Mouse (Mus musculus): ENCODE results near the gene Ccdc86. TPM values are rescaled to one million over a fixed set of nuclear protein-coding genes. Genes with fewer than 3 reads are reported as not detected.

Gene Ccdc86
- polyA plus RNA-seq, 1 experiment from 2014 or later, result 32.4 TPM

- Histone ChIP-seq H3K4me1 (replicated peaks; ENCODE audit: control insufficient read depth, insufficient read depth, low read length) (peaks cover 6% of the 10 kb centered on the region), H3K27ac (ENCODE audit: low read depth) (no peak overlapping the region), H3K9me3 (ENCODE audit: control insufficient read depth, low read length) (no peaks in the 10 kb centered on the region), H3K9ac (ENCODE audit: low read length) (no peak overlapping the region), H3K4me2 (ENCODE audit: low read length) (peak overlapping the region; percentile 29), H3K4me3 (ENCODE audit: low read depth, low read length) (no peak overlapping the region), H3K36me3 (ENCODE audit: control insufficient read depth, insufficient read depth, low read length) (no peaks in the 10 kb centered on the region), H3K27me3 (replicated peaks; ENCODE audit: control insufficient read depth, insufficient read depth, low read length) (no peaks in the 10 kb centered on the region)
- ATAC-seq (replicated peaks; ENCODE audit: low FRiP score, low TSS enrichment, low read depth) (no peak; the same call in 1 of the 2 replicates), DNase-seq (ENCODE audit: low spot score) (peak; percentile 78)
- 16% methylated on average over 18 of the region's 18 CpGs for WGBS
Observed at GRCm38 (mm10) chr19:10979184-10980168, 30.4 kb upstream of the Ccdc86 start.

- no peak for DNase-seq (ENCODE audit: low spot score)
- ATAC-seq (replicated peaks; ENCODE audit: low FRiP score, low TSS enrichment, low read depth), result no peak
- H3K4me2 ChIP-seq (ENCODE audit: low read length), result no peak overlapping the region
- H3K9me3 ChIP-seq (ENCODE audit: control insufficient read depth, low read length), result no peaks in the 10 kb centered on the region; the same call in 1 of the 2 replicates
- H3K9ac ChIP-seq (ENCODE audit: low read length), result no peak overlapping the region
- 42% methylated on average over 4 of the region's 4 CpGs for WGBS
- peaks cover 20% of the 10 kb centered on the region for H3K4me1 ChIP-seq (replicated peaks; ENCODE audit: control insufficient read depth, insufficient read depth, low read length)
- H3K4me3 ChIP-seq (ENCODE audit: low read depth, low read length), result no peak overlapping the region
- H3K27ac ChIP-seq (ENCODE audit: low read depth), result no peak overlapping the region
- no peaks in the 10 kb centered on the region for H3K27me3 ChIP-seq (replicated peaks; ENCODE audit: control insufficient read depth, insufficient read depth, low read length)
- no peaks in the 10 kb centered on the region for H3K36me3 ChIP-seq (ENCODE audit: control insufficient read depth, insufficient read depth, low read length)
Observed at GRCm38 (mm10) chr19:10976318-10976717, 27.3 kb upstream of the Ccdc86 start.

GRCm38 (mm10) chr19:10975187-10975586 is 26.1 kb upstream of the Ccdc86 start:
- Histone ChIP-seq H3K9ac (ENCODE audit: low read length) (no peak overlapping the region), H3K36me3 (ENCODE audit: control insufficient read depth, insufficient read depth, low read length) (no peaks in the 10 kb centered on the region), H3K27me3 (replicated peaks; ENCODE audit: control insufficient read depth, insufficient read depth, low read length) (no peaks in the 10 kb centered on the region), H3K4me1 (replicated peaks; ENCODE audit: control insufficient read depth, insufficient read depth, low read length) (peaks cover 20% of the 10 kb centered on the region), H3K4me2 (ENCODE audit: low read length) (no peak overlapping the region), H3K27ac (ENCODE audit: low read depth) (peak overlapping the region; percentile 79), H3K9me3 (ENCODE audit: control insufficient read depth, low read length) (no peaks in the 10 kb centered on the region; the same call in 1 of the 2 replicates), H3K4me3 (ENCODE audit: low read depth, low read length) (no peak overlapping the region)
- ATAC-seq (replicated peaks; ENCODE audit: low FRiP score, low TSS enrichment, low read depth) (no peak), DNase-seq (ENCODE audit: low spot score) (no peak)
- WGBS, result 81% methylated on average over 2 of the region's 2 CpGs

GRCm38 (mm10) chr19:10974238-10974865 is 25.3 kb upstream of the Ccdc86 start, which contains the start of gene Ms4a10:
Ms4a10 (minus strand) TSS chr19:10974670.
- ATAC-seq (replicated peaks; ENCODE audit: low FRiP score, low TSS enrichment, low read depth) (peak; percentile 53), DNase-seq (ENCODE audit: low spot score) (no peak)
- Histone ChIP-seq H3K4me1 (replicated peaks; ENCODE audit: control insufficient read depth, insufficient read depth, low read length) (peaks cover 20% of the 10 kb centered on the region), H3K36me3 (ENCODE audit: control insufficient read depth, insufficient read depth, low read length) (no peaks in the 10 kb centered on the region), H3K9me3 (ENCODE audit: control insufficient read depth, low read length) (no peaks in the 10 kb centered on the region; the same call in 1 of the 2 replicates), H3K4me3 (ENCODE audit: low read depth, low read length) (no peak within 1 kb of the TSS; the same call in 1 of the 2 replicates), H3K9ac (ENCODE audit: low read length) (no peak within 1 kb of the TSS), H3K4me2 (ENCODE audit: low read length) (peak within 1 kb of the TSS; percentile 20), H3K27me3 (replicated peaks; ENCODE audit: control insufficient read depth, insufficient read depth, low read length) (no peaks in the 10 kb centered on the region), H3K27ac (ENCODE audit: low read depth) (peak within 1 kb of the TSS; percentile 79)
- 14% methylated on average over 4 of the region's 4 CpGs for WGBS

- no peaks in the 10 kb centered on the region for H3K27me3 ChIP-seq (replicated peaks; ENCODE audit: control insufficient read depth, insufficient read depth, low read length)
- ATAC-seq (replicated peaks; ENCODE audit: low FRiP score, low TSS enrichment, low read depth) (peak; percentile 36; the same call in 1 of the 2 replicates), DNase-seq (ENCODE audit: low spot score) (no peak)
- H3K4me2 ChIP-seq (ENCODE audit: low read length), result no peak overlapping the region
- peaks cover 20% of the 10 kb centered on the region for H3K4me1 ChIP-seq (replicated peaks; ENCODE audit: control insufficient read depth, insufficient read depth, low read length)
- H3K9ac ChIP-seq (ENCODE audit: low read length), result no peak overlapping the region
- peak overlapping the region; percentile 79 for H3K27ac ChIP-seq (ENCODE audit: low read depth)
- 39% methylated on average over 2 of the region's 2 CpGs for WGBS
- no peaks in the 10 kb centered on the region for H3K36me3 ChIP-seq (ENCODE audit: control insufficient read depth, insufficient read depth, low read length)
- no peaks in the 10 kb centered on the region; the same call in 1 of the 2 replicates for H3K9me3 ChIP-seq (ENCODE audit: control insufficient read depth, low read length)
- no peak overlapping the region for H3K4me3 ChIP-seq (ENCODE audit: low read depth, low read length)
Observed at GRCm38 (mm10) chr19:10973187-10973586, 24.1 kb upstream of the Ccdc86 start.

GRCm38 (mm10) chr19:10972660-10973059 is 23.6 kb upstream of the Ccdc86 start:
- Histone ChIP-seq H3K27me3 (replicated peaks; ENCODE audit: control insufficient read depth, insufficient read depth, low read length) (no peaks in the 10 kb centered on the region), H3K9me3 (ENCODE audit: control insufficient read depth, low read length) (no peaks in the 10 kb centered on the region; the same call in 1 of the 2 replicates), H3K36me3 (ENCODE audit: control insufficient read depth, insufficient read depth, low read length) (no peaks in the 10 kb centered on the region), H3K4me2 (ENCODE audit: low read length) (no peak overlapping the region), H3K27ac (ENCODE audit: low read depth) (peak overlapping the region; percentile 79), H3K4me3 (ENCODE audit: low read depth, low read length) (no peak overlapping the region), H3K4me1 (replicated peaks; ENCODE audit: control insufficient read depth, insufficient read depth, low read length) (peaks cover 20% of the 10 kb centered on the region), H3K9ac (ENCODE audit: low read length) (no peak overlapping the region)
- 71% methylated on average over 3 of the region's 3 CpGs for WGBS
- DNase-seq (ENCODE audit: low spot score) (no peak), ATAC-seq (replicated peaks; ENCODE audit: low FRiP score, low TSS enrichment, low read depth) (no peak)

GRCm38 (mm10) chr19:10970457-10970856 is 21.4 kb upstream of the Ccdc86 start:
- DNase-seq (ENCODE audit: low spot score) (no peak), ATAC-seq (replicated peaks; ENCODE audit: low FRiP score, low TSS enrichment, low read depth) (no peak)
- no peak overlapping the region for H3K27ac ChIP-seq (ENCODE audit: low read depth)
- no peaks in the 10 kb centered on the region for H3K36me3 ChIP-seq (ENCODE audit: control insufficient read depth, insufficient read depth, low read length)
- peaks cover 20% of the 10 kb centered on the region for H3K4me1 ChIP-seq (replicated peaks; ENCODE audit: control insufficient read depth, insufficient read depth, low read length)
- H3K4me2 ChIP-seq (ENCODE audit: low read length), result no peak overlapping the region
- no peak overlapping the region for H3K9ac ChIP-seq (ENCODE audit: low read length)
- no peaks in the 10 kb centered on the region for H3K27me3 ChIP-seq (replicated peaks; ENCODE audit: control insufficient read depth, insufficient read depth, low read length)
- no peak overlapping the region for H3K4me3 ChIP-seq (ENCODE audit: low read depth, low read length)
- 77% methylated on average over 3 of the region's 3 CpGs for WGBS
- H3K9me3 ChIP-seq (ENCODE audit: control insufficient read depth, low read length), result no peaks in the 10 kb centered on the region; the same call in 1 of the 2 replicates

GRCm38 (mm10) chr19:10968578-10968977 is 19.5 kb upstream of the Ccdc86 start:
- 96% methylated on average over 7 of the region's 7 CpGs for WGBS
- no peak overlapping the region for H3K4me2 ChIP-seq (ENCODE audit: low read length)
- no peaks in the 10 kb centered on the region; the same call in 1 of the 2 replicates for H3K9me3 ChIP-seq (ENCODE audit: control insufficient read depth, low read length)
- H3K36me3 ChIP-seq (ENCODE audit: control insufficient read depth, insufficient read depth, low read length), result no peaks in the 10 kb centered on the region
- ATAC-seq (replicated peaks; ENCODE audit: low FRiP score, low TSS enrichment, low read depth) (no peak), DNase-seq (ENCODE audit: low spot score) (no peak)
- no peak overlapping the region for H3K4me3 ChIP-seq (ENCODE audit: low read depth, low read length)
- H3K27ac ChIP-seq (ENCODE audit: low read depth), result no peak overlapping the region
- no peaks in the 10 kb centered on the region for H3K27me3 ChIP-seq (replicated peaks; ENCODE audit: control insufficient read depth, insufficient read depth, low read length)
- peaks cover 4% of the 10 kb centered on the region for H3K4me1 ChIP-seq (replicated peaks; ENCODE audit: control insufficient read depth, insufficient read depth, low read length)
- H3K9ac ChIP-seq (ENCODE audit: low read length), result no peak overlapping the region
